Mouse (Mus musculus) MEL (cell line): ENCODE results near the gene Ezr. TPM values are rescaled to one million over a fixed set of nuclear protein-coding genes. Genes with fewer than 3 reads are reported as not detected.

Source experiments
- DNase-seq: peaks from one replicate; pipeline ENCODE4 v3.0.0; 2011; ENCODE audit warnings: low read depth, low spot score
- H3K27ac ChIP-seq: 2 replicates; pipeline ENCODE4 v1.5.1; 2012; ENCODE audit warnings: low read depth, mild to moderate bottlenecking, control low read depth, low read length, moderate library complexity; ENCODE audit not compliant: control insufficient read depth
- H3K27me3 ChIP-seq, 2 experiments: fragments of 150-350 bp in 1 of 2; sonication (generic) in 1 of 2; 2 replicates each; pipeline ENCODE4 v1.6.1; 2012; ENCODE audit warnings: low read length in 2 of 2, mild to moderate bottlenecking in 2 of 2, improper control_type of control experiment in 1 of 2, moderate library complexity in 1 of 2; ENCODE audit not compliant: insufficient read depth in 2 of 2, control insufficient read depth in 1 of 2
- H3K36me3 ChIP-seq, 2 experiments: 2 replicates each; pipeline ENCODE4 v1.6.1; 2012 to 2014; ENCODE audit warnings: low read length in 2 of 2, improper control_type of control experiment in 1 of 2, inconsistent platforms in 1 of 2, mild to moderate bottlenecking in 1 of 2; ENCODE audit not compliant: insufficient read depth in 2 of 2, control insufficient read depth in 1 of 2
- H3K4me1 ChIP-seq, 2 experiments: fragments of 150-350 bp in 1 of 2; sonication (generic) in 1 of 2; 2 replicates each; pipeline ENCODE4 v1.6.1; 2012; ENCODE audit warnings: low read length in 2 of 2, improper control_type of control experiment in 1 of 2, mild to moderate bottlenecking in 1 of 2; ENCODE audit not compliant: insufficient read depth in 2 of 2, control insufficient read depth in 1 of 2
- H3K4me3 ChIP-seq, 2 experiments: fragments of 150-350 bp in 1 of 2; sonication (generic) in 1 of 2; 2 replicates each; pipeline ENCODE4 v1.5.1; 2012; ENCODE audit warnings: low read depth in 2 of 2, low read length in 2 of 2, mild to moderate bottlenecking in 2 of 2, moderate library complexity in 2 of 2, control low read depth in 1 of 2, improper control_type of control experiment in 1 of 2; ENCODE audit not compliant: control insufficient read depth in 1 of 2, insufficient read depth in 1 of 2
- H3K79me2 ChIP-seq: 2 replicates; pipeline ENCODE4 v1.6.1; 2012; ENCODE audit warnings: mild to moderate bottlenecking, low read length, moderate library complexity; ENCODE audit not compliant: control insufficient read depth, poor library complexity, insufficient read depth
- H3K9ac ChIP-seq: 2 replicates; pipeline ENCODE4 v1.6.1; 2012; ENCODE audit warnings: low read depth, mild to moderate bottlenecking, control low read depth, low read length, moderate library complexity; ENCODE audit not compliant: control insufficient read depth, poor library complexity, severe bottlenecking
- H3K9me3 ChIP-seq: fragments of 150-350 bp; sonication (generic); replicated peaks from 2 replicates; pipeline ENCODE4 v1.6.1; 2012; ENCODE audit warnings: mild to moderate bottlenecking, low read length, improper control_type of control experiment, moderate library complexity; ENCODE audit not compliant: insufficient read depth
- CHD1 ChIP-seq: IDR thresholded peaks from 2 replicates; pipeline ENCODE4 v1.6.1; 2012; ENCODE audit warnings: low read depth, mild to moderate bottlenecking, inconsistent platforms, low read length, improper control_type of control experiment
- E2F4 ChIP-seq: IDR thresholded peaks from 2 replicates; pipeline ENCODE4 v1.6.1; 2011; ENCODE audit warnings: low read depth, low read length, improper control_type of control experiment, borderline replicate concordance
- ELF1 ChIP-seq: IDR thresholded peaks from 2 replicates; pipeline ENCODE4 v1.6.1; 2014; ENCODE audit warnings: low read depth, mild to moderate bottlenecking, inconsistent platforms, low read length, improper control_type of control experiment, moderate library complexity
- EP300 ChIP-seq, 2 experiments: IDR thresholded peaks; 2 replicates each; pipeline ENCODE4 v1.6.1; 2011; ENCODE audit warnings: improper control_type of control experiment in 2 of 2, low read length in 2 of 2, low read depth in 1 of 2, mild to moderate bottlenecking in 1 of 2
- GABPA ChIP-seq: IDR thresholded peaks from 2 replicates; pipeline ENCODE4 v1.6.1; 2012; ENCODE audit warnings: low read depth, mild to moderate bottlenecking, inconsistent platforms, low read length, improper control_type of control experiment, moderate library complexity
- HCFC1 ChIP-seq: IDR thresholded peaks from 2 replicates; pipeline ENCODE4 v1.6.1; 2012; ENCODE audit warnings: low read depth, mild to moderate bottlenecking, inconsistent platforms, low read length, improper control_type of control experiment, moderate library complexity
- MAZ ChIP-seq: IDR thresholded peaks from 2 replicates; pipeline ENCODE4 v1.6.1; 2012; ENCODE audit warnings: low read depth, mild to moderate bottlenecking, inconsistent platforms, low read length, improper control_type of control experiment
- MEF2A ChIP-seq: IDR thresholded peaks from 2 replicates; pipeline ENCODE4 v1.6.1; 2014; ENCODE audit warnings: low read depth, mild to moderate bottlenecking, inconsistent platforms, low read length, improper control_type of control experiment; ENCODE audit not compliant: poor library complexity, insufficient replicate concordance, severe bottlenecking; ENCODE audit errors: extremely low read depth
- MXI1 ChIP-seq: IDR thresholded peaks from 2 replicates; pipeline ENCODE4 v1.6.1; 2011; ENCODE audit warnings: mild to moderate bottlenecking, low read depth, low read length, improper control_type of control experiment
- MYB ChIP-seq: IDR thresholded peaks from 2 replicates; pipeline ENCODE4 v1.6.1; 2011; ENCODE audit warnings: mild to moderate bottlenecking, low read depth, low read length, improper control_type of control experiment
- NRF1 ChIP-seq: IDR thresholded peaks from 2 replicates; pipeline ENCODE4 v1.6.1; 2014; ENCODE audit warnings: low read depth, mild to moderate bottlenecking, inconsistent platforms, low read length, improper control_type of control experiment, moderate library complexity; ENCODE audit not compliant: poor library complexity, insufficient read depth, severe bottlenecking
- POLR2A ChIP-seq, 2 experiments: IDR thresholded peaks; 2 replicates each; pipeline ENCODE4 v1.6.1; 2011 to 2012; ENCODE audit warnings: low read length in 2 of 2, mild to moderate bottlenecking in 2 of 2, control low read depth in 1 of 2, improper control_type of control experiment in 1 of 2, low read depth in 1 of 2, moderate library complexity in 1 of 2; ENCODE audit not compliant: control insufficient read depth in 1 of 2, insufficient read depth in 1 of 2, poor library complexity in 1 of 2
- POLR2AphosphoS5 ChIP-seq: IDR thresholded peaks from 2 replicates; pipeline ENCODE4 v1.6.1; 2012; ENCODE audit warnings: low read depth, borderline replicate concordance, mild to moderate bottlenecking, inconsistent platforms, low read length, moderate library complexity, mixed read lengths
- RAD21 ChIP-seq: IDR thresholded peaks from 2 replicates; pipeline ENCODE4 v1.6.1; 2011; ENCODE audit warnings: mild to moderate bottlenecking, low read depth, low read length, improper control_type of control experiment
- USF1 ChIP-seq: IDR thresholded peaks from 2 replicates; pipeline ENCODE4 v1.6.1; 2014; ENCODE audit warnings: low read depth, mild to moderate bottlenecking, inconsistent platforms, low read length, improper control_type of control experiment, moderate library complexity
- ZKSCAN1 ChIP-seq: IDR thresholded peaks from 2 replicates; pipeline ENCODE4 v1.6.1; 2012; ENCODE audit warnings: low read depth, mild to moderate bottlenecking, inconsistent platforms, low read length, improper control_type of control experiment, moderate library complexity
- polyA plus RNA-seq, 2 experiments: library from polyadenylated mRNA; stranded (reverse) in 1 of 2; unstranded in 1 of 2; fragments of >175 nt in 1 of 2; fragments of >200 nt in 1 of 2; gene quantifications; 2 replicates each; pipeline versions ENCODE4 v1.2.1 to v1.2.4; 2012; ENCODE audit warnings: low replicate concordance in 2 of 2, low read depth in 1 of 2; ENCODE audit not compliant: insufficient read length in 2 of 2, insufficient read depth in 1 of 2, missing spikeins in 1 of 2
- total RNA-seq: library from RNA; depleted of rRNA; stranded (reverse); fragments of 300-350 nt; gene quantifications from 2 replicates; pipeline ENCODE4 v1.2.3, GENCODE M21; 2012

Gene Ezr
- total and polyA plus RNA-seq, 3 experiments = 48.7 to 88.7 TPM; not detected in 1

DNA sequence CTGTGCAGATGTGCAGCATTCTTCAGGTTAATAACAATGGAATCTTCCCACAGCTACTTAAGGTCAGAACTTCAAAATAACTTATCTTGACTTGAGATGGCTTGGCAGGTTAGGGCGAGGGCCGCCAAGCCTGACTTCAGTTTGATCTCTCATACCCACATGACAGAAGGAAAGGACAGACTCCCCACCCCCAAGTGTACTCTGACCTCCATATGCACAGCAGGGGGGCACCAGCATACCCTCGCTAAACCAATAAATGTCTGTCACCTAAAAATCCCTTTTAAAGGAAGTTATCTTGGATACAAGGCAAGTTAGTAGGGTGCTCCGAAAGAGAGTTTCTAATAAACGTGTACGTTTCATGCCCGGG lies 18.4 kb downstream of the Ezr start:
- Histone ChIP-seq H3K27me3 (no peaks in the 10 kb centered on the region), H3K4me1 (peaks cover 0 to 2% of the 10 kb centered on the region in 2 experiments; a peak in 1 of 4 replicates), H3K4me3 (no peak overlapping the region), H3K27ac (no peak overlapping the region), H3K36me3 (peaks cover 0 to 5% of the 10 kb centered on the region in 2 experiments; a peak in 2 of 4 replicates), H3K9me3 (no peaks in the 10 kb centered on the region), H3K9ac (no peak overlapping the region), H3K79me2 (peaks cover 15% of the 10 kb centered on the region; the same call in 1 of the 2 replicates)
- no peak for DNase-seq
- TF ChIP-seq POLR2AphosphoS5 (no peak), NRF1 (no peak), RAD21 (no peak), MEF2A (no peak), HCFC1 (no peak), ZKSCAN1 (no peak), CHD1 (no peak), USF1 (no peak), MXI1 (no peak), GABPA (no peak), ELF1 (no peak), POLR2A (IDR thresholded peaks at IDR 0.05; ENCODE audit: control insufficient read depth in 1 of 2, insufficient read depth in 1 of 2, low read depth in 1 of 2, low read length in 2 of 2, poor library complexity in 1 of 2) (no peak), MYB (no peak), MAZ (no peak), EP300 (IDR thresholded peaks at IDR 0.05; ENCODE audit: low read depth in 1 of 2, low read length in 2 of 2) (no peak), E2F4 (no peak)

DNA sequence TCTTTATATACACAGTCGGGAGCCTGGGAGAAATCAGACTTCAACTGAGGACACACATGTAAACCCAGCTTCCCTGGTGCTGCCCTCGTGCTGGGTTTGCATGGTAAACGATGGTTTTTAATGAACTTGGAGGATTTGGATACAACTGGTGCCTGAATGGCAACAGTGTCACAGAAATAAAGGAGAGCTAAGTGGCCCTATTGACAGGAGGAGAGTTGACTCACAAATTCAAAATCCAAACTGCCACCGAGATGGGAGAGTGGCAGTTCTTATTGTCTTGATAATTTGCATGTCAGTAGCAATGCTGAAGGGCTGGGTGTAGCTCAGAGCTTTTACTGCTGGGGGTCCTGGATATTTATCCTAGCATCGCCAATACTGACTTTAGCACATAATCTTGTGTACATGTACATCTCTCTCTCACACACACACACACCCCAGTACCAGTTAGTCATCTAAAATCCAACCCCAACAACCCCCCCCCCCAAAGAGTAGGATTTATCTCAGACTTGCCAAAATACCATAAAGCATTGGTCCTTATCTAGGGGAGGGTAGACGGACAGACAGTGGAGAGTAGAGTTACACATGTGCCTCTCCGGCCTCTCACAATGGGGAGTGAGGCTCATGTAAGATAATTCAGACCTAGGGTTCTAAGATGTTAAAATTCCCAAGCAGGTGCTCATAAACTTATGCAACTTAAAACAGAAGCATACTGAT lies 18.9 kb downstream of the Ezr start:
- H3K27me3 ChIP-seq = no peaks in the 10 kb centered on the region
- no peak overlapping the region for H3K27ac ChIP-seq
- H3K79me2 ChIP-seq = peaks cover 15% of the 10 kb centered on the region; the same call in 1 of the 2 replicates
- no peak for DNase-seq
- no peak overlapping the region for H3K4me3 ChIP-seq
- H3K9me3 ChIP-seq = no peaks in the 10 kb centered on the region
- TF ChIP-seq POLR2AphosphoS5 = no peak
- no peak overlapping the region for H3K9ac ChIP-seq
- H3K36me3 ChIP-seq = peaks cover 0 to 5% of the 10 kb centered on the region in 2 experiments; a peak in 3 of 4 replicates
- H3K4me1 ChIP-seq = peaks cover 0 to 2% of the 10 kb centered on the region in 2 experiments; a peak in 1 of 4 replicates
